15 mouse cellular contexts compared by ENCODE assay signal in the genomic region with DNA sequence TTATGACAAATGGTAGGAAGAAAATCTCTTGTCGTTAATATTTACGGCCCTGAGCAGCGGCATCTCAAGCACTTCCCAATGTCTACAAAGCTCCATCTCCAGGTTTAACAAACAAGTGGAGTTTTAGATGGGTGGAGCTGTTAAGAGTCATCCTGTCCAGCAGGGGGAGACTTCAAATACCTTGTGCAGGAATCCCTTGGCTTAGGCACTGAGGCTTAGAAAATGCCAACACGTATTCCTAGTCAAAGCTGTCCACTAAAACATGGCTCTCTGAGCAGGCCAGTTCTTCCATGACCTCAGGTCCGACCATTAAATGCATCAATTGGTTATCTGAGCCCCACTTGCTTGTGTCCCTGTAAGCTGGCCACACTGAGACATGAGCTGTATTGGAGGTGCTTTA. TPM values are rescaled to one million over a fixed set of nuclear protein-coding genes. Genes with fewer than 3 reads are reported as not detected.
A peak's percentile ranks its signal among the peaks of the same experiment; 100 is the strongest.
DNase-seq lines count a peak whose midpoint lies in the region; ATAC-seq and TF ChIP-seq lines count a peak whose summit lies in the region.
"Had no signal": no experiment of that assay in that cellular context is flagged by ENCODE, and none has a peak within 500 bp of the region (broad histone marks: within the 10 kb centered on the region; RNA-seq: fewer than 3 reads in every experiment).

No protein-coding gene starts in this region.

- no peak overlapping the region for H3K9ac ChIP-seq in stomach, postnatal 0 days (ENCODE audit: low read length)
- H3K9ac ChIP-seq: liver, embryonic 15.5 days; neural tube, embryonic 12.5 days had no signal

- H3K36me3 ChIP-seq in stomach, postnatal 0 days (ENCODE audit: control insufficient read depth, insufficient read depth, low read length) = peaks cover 34% of the 10 kb centered on the region
- H3K36me3 ChIP-seq: liver, embryonic 15.5 days had no signal

- TF ChIP-seq EP300 in stomach, postnatal 0 days (optimal IDR thresholded peaks at IDR 0.05) = no peak

- no peaks in the 10 kb centered on the region for H3K4me1 ChIP-seq in stomach, postnatal 0 days (replicated peaks; ENCODE audit: control insufficient read depth, insufficient read depth)
- H3K4me1 ChIP-seq: liver, embryonic 15.5 days; neural tube, embryonic 12.5 days had no signal

- no peak overlapping the region for H3K4me3 ChIP-seq in stomach, postnatal 0 days (ENCODE audit: low read depth, low read length)
- H3K4me3 ChIP-seq: liver, embryonic 15.5 days; neural tube, embryonic 12.5 days had no signal

- 84% methylated on average over 5 of the region's 5 CpGs for WGBS in stomach, postnatal 0 days

- no peaks in the 10 kb centered on the region for H3K9me3 ChIP-seq in stomach, postnatal 0 days (ENCODE audit: control insufficient read depth, low read length)
- H3K9me3 ChIP-seq: liver, embryonic 15.5 days; neural tube, embryonic 12.5 days had no signal

- H3K4me2 ChIP-seq in stomach, postnatal 0 days (replicated peaks; ENCODE audit: low read depth) = no peak overlapping the region
- H3K4me2 ChIP-seq: liver, embryonic 15.5 days; neural tube, embryonic 12.5 days had no signal

- H3K27ac ChIP-seq in stomach, postnatal 0 days (replicated peaks) = no peak overlapping the region
- H3K27ac ChIP-seq: liver, embryonic 15.5 days; neural tube, embryonic 12.5 days had no signal

- peak; percentile 37 for DNase-seq in CD4-positive, CD25-positive, alpha-beta regulatory T cell, adult 2 months (ENCODE audit: low read depth, low spot score)
- peak; percentile 51 for DNase-seq in kidney, adult 9 months
- DNase-seq in kidney, postnatal 25 days = no peak
- DNase-seq in thymus, postnatal 0 days (ENCODE audit: low spot score) = peak; percentile 33
- DNase-seq in thymus, postnatal 4 days = no peak
- DNase-seq in stomach, postnatal 0 days (ENCODE audit: low spot score) = no peak
- DNase-seq in frontal cortex, postnatal 36 days (ENCODE audit: low spot score in 2 of 2) = no peak
- DNase-seq: adrenal gland, postnatal 14 days; cerebellum, adult 11 months; kidney, postnatal 14 days; right cerebral cortex, adult 18-20 months had no signal

- H3K27me3 ChIP-seq in stomach, postnatal 0 days (ENCODE audit: control insufficient read depth, insufficient read depth, low read length) = no peaks in the 10 kb centered on the region
- H3K27me3 ChIP-seq: liver, embryonic 15.5 days; neural tube, embryonic 12.5 days had no signal

- no peak for ATAC-seq in CD4-positive, CD25-positive, alpha-beta regulatory T cell, adult 4 months
- ATAC-seq in stomach, postnatal 0 days (ENCODE audit: low FRiP score, low TSS enrichment) = no peak
- ATAC-seq: forebrain, embryonic 14.5 days had no signal

- peak; percentile 72 for TF ChIP-seq CTCF in stomach, postnatal 0 days (IDR thresholded peaks at IDR 0.05; ENCODE audit: low read depth)

RNA-seq across cellular contexts. Expression of gene Map1lc3b, which starts 17.5 kb away (rescaled TPM):
- polyA plus RNA-seq in CD4-positive, CD25-positive, alpha-beta regulatory T cell, adult 4 months (2017; shearing (Covaris generic)) = 100 to 1,000 TPM; 505 to 519 TPM
- polyA plus RNA-seq in thymus, postnatal 0 days (2015; fragmentation: Nextera tagmentation; extraction: Ambion mirVana) = 325 and 329 TPM in 2 replicates
- 262 and 274 TPM in 2 replicates for polyA plus RNA-seq in stomach, postnatal 0 days (2015; fragmentation: Nextera tagmentation; extraction: Ambion mirVana)

RNA-seq across cellular contexts. Expression of gene Fbxo31, which starts 29.1 kb away (rescaled TPM):
- 1 to 10 TPM; 2.6 to 2.8 TPM for polyA plus RNA-seq in CD4-positive, CD25-positive, alpha-beta regulatory T cell, adult 4 months (2017; shearing (Covaris generic))
- polyA plus RNA-seq in thymus, postnatal 0 days (2015; fragmentation: Nextera tagmentation; extraction: Ambion mirVana) = 14.3 and 18.3 TPM in 2 replicates
- 10.0 and 10.9 TPM in 2 replicates for polyA plus RNA-seq in stomach, postnatal 0 days (2015; fragmentation: Nextera tagmentation; extraction: Ambion mirVana)

RNA-seq across cellular contexts. Expression of gene Zcchc14, which starts 45.0 kb away (rescaled TPM):
- under 1 TPM; 0.17 to 0.46 TPM for polyA plus RNA-seq in CD4-positive, CD25-positive, alpha-beta regulatory T cell, adult 4 months (2017; shearing (Covaris generic))
- 1.5 and 1.8 TPM in 2 replicates for polyA plus RNA-seq in thymus, postnatal 0 days (2015; fragmentation: Nextera tagmentation; extraction: Ambion mirVana)
- polyA plus RNA-seq in stomach, postnatal 0 days (2015; fragmentation: Nextera tagmentation; extraction: Ambion mirVana) = 4.5 and 5.1 TPM in 2 replicates

Comparison
In these comparisons a context has a peak if more than half of its experiments do, and no peak if none do; other contexts are left out.
1. DNase-seq: peak in CD4-positive, CD25-positive, alpha-beta regulatory T cell, adult 2 months (single experiment), kidney, adult 9 months (single experiment) and thymus, postnatal 0 days (single experiment); none in kidney, postnatal 25 days (0 of 2), thymus, postnatal 4 days (single experiment), stomach, postnatal 0 days (single experiment) and frontal cortex, postnatal 36 days (0 of 2).